Mouse (Mus musculus) cerebellum, adult 2 months (tissue): Measurements from ENCODE around the gene Hist1h3f.

ENCODE experiments used
- CTCF ChIP-seq: fragments of 200-500 bp; IDR thresholded peaks from 2 replicates; pipeline ENCODE4 v1.5.1; 2011; ENCODE audit warnings: low read depth, mild to moderate bottlenecking, control low read depth, low read length, moderate library complexity, borderline replicate concordance; ENCODE audit not compliant: insufficient read depth
- POLR2A ChIP-seq: fragments of 200-500 bp; IDR thresholded peaks from 2 replicates; pipeline ENCODE4 v1.6.1; 2011; ENCODE audit warnings: low read length, control low read depth, borderline replicate concordance; ENCODE audit not compliant: insufficient read depth

DNA sequence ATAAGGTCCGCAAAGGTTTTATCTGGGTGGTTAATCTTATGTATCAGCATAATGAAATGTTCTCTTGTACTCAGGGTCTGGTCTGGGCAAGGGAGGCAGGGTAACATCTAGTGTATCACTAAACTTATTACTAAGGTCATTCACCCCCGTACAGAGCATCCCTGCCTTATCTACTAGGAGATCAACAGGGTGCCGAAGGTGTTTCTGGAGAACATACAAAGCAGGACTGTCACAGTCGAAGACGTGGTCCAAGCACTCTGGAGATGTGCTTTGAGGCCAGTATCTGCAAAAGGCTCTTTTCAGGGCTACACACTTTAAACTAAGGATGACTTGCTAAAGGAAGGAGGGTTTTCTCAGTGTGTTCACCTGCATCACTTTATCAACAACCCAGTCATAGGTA, 2.8 kb downstream of the Hist1h3f start:
- TF ChIP-seq CTCF = no peak
- TF ChIP-seq POLR2A = no peak
